In genomic region chr10:68356973-68357372, GRCm38 (mm10) we compare ENCODE assay signal across 9 mouse cellular contexts.
A peak's percentile ranks its signal among the peaks of the same experiment; 100 is the strongest.
DNase-seq lines count a peak whose midpoint lies in the region; ATAC-seq and TF ChIP-seq lines count a peak whose summit lies in the region.
"Had no signal": no experiment of that assay in that cellular context is flagged by ENCODE, and none has a peak within 500 bp of the region (broad histone marks: within the 10 kb centered on the region; RNA-seq: fewer than 3 reads in every experiment).

No protein-coding gene starts in this region.

- no peaks in the 10 kb centered on the region for H3K9me3 ChIP-seq in limb, embryonic 15.5 days
- H3K9me3 ChIP-seq: neural tube, embryonic 13.5 days had no signal

- peak; percentile 28; the same call in 1 of the 2 replicates for TF ChIP-seq CTCF in spleen, adult 2 months (IDR thresholded peaks at IDR 0.05; ENCODE audit: extremely low read depth, insufficient read depth, insufficient read length, insufficient replicate concordance)

- ATAC-seq in limb, embryonic 15.5 days (ENCODE audit: insufficient number of reproducible peaks, low FRiP score, low TSS enrichment, low read depth) = no peak
- ATAC-seq in monocyte, adult 5-6 weeks (replicated peaks; ENCODE audit: insufficient number of reproducible peaks, low FRiP score, low TSS enrichment, poor library complexity, severe bottlenecking) = no peak

- no peak overlapping the region for H3K27ac ChIP-seq in spleen, adult 2 months (ENCODE audit: insufficient read depth, low read length)
- peak overlapping the region; percentile 67 for H3K27ac ChIP-seq in limb, embryonic 15.5 days
- H3K27ac ChIP-seq: neural tube, embryonic 13.5 days had no signal

- no peaks in the 10 kb centered on the region for H3K4me1 ChIP-seq in spleen, adult 2 months (ENCODE audit: control insufficient read depth, insufficient read depth, insufficient read length)
- H3K4me1 ChIP-seq in limb, embryonic 15.5 days = peaks cover 30% of the 10 kb centered on the region

- no peak overlapping the region for H3K4me2 ChIP-seq in limb, embryonic 15.5 days
- H3K4me2 ChIP-seq: neural tube, embryonic 13.5 days had no signal

- no peak for TF ChIP-seq POLR2A in spleen, adult 2 months (IDR thresholded peaks at IDR 0.05; ENCODE audit: low read depth, low read length)

- peak; percentile 25 for DNase-seq in adrenal gland, postnatal 10 days
- DNase-seq in adrenal gland, adult 18-20 months (ENCODE audit: low spot score in 2 of 2) = no peak
- DNase-seq in spleen, adult 2 months (ENCODE audit: low read depth in 1 of 2, low spot score in 2 of 2) = peak; percentile 18 to 21
- no peak for DNase-seq in spleen, postnatal 4 days (ENCODE audit: low spot score in 2 of 2)
- peak; percentile 76 for DNase-seq in forelimb bud, embryonic 11.5 days (ENCODE audit: low read depth, low spot score)
- DNase-seq in MN1 (ENCODE audit: low spot score) = no peak

- WGBS in spleen, adult 2 months = 72% methylated on average over 6 of the region's 6 CpGs
- WGBS in limb, embryonic 15.5 days = 14% methylated on average over 6 of the region's 6 CpGs

- H3K9ac ChIP-seq in limb, embryonic 15.5 days = no peak overlapping the region
- H3K9ac ChIP-seq: neural tube, embryonic 13.5 days had no signal

- H3K27me3 ChIP-seq in spleen, adult 2 months (ENCODE audit: control insufficient read depth, insufficient read depth, low read length) = no peaks in the 10 kb centered on the region
- no peaks in the 10 kb centered on the region for H3K27me3 ChIP-seq in limb, embryonic 15.5 days
- H3K27me3 ChIP-seq: neural tube, embryonic 13.5 days had no signal

- H3K36me3 ChIP-seq in spleen, adult 2 months (ENCODE audit: control insufficient read depth, insufficient read depth, low read length) = no peaks in the 10 kb centered on the region
- no peaks in the 10 kb centered on the region for H3K36me3 ChIP-seq in limb, embryonic 15.5 days
- H3K36me3 ChIP-seq: neural tube, embryonic 13.5 days had no signal

- H3K4me3 ChIP-seq in spleen, adult 2 months (ENCODE audit: extremely low read depth, insufficient read depth, insufficient read length) = no peak overlapping the region
- H3K4me3 ChIP-seq in limb, embryonic 15.5 days = no peak overlapping the region
- H3K4me3 ChIP-seq: neural tube, embryonic 13.5 days had no signal

Comparison
In these comparisons a context has a peak if more than half of its experiments do, and no peak if none do; other contexts are left out.
1. DNase-seq: peak in adrenal gland, postnatal 10 days (single experiment), spleen, adult 2 months (2 of 2) and forelimb bud, embryonic 11.5 days (single experiment); none in adrenal gland, adult 18-20 months (0 of 2), spleen, postnatal 4 days (0 of 2) and MN1 (single experiment).